26 mouse cellular contexts compared by ENCODE assay signal in the genomic region with DNA sequence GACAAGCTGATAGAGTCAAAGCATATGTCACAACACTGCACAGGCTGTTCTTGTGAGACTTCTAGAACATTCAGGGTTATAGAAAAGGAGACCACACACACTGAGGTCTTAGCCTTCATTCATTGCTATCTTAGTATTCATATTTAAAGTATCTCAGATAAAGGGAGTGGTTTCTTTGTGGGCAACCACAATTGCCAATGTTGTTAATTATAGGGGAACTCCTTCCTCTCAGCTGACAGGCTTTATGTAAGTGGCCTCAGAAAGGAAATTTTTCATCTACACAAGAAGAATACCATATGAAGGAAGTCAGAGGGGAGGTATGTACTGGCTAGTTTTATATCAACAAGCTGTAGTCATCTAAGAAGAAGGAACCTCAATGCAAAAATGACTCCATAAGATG.
"Had no signal": no experiment of that assay in that cellular context is flagged by ENCODE, and none has a peak within 500 bp of the region (broad histone marks: within the 10 kb centered on the region; RNA-seq: fewer than 3 reads in every experiment).

No protein-coding gene starts in this region.

- H3K27ac ChIP-seq: gastrocnemius, adult 2 months; heart, adult 2 months; heart, embryonic 13.5 days; heart, embryonic 15.5 days; hindbrain, embryonic 10.5 days; hindbrain, embryonic 12.5 days; hindbrain, embryonic 14.5 days; kidney, embryonic 15.5 days; limb, embryonic 13.5 days; limb, embryonic 15.5 days; liver, embryonic 12.5 days; liver, embryonic 14.5 days had no signal

- H3K27me3 ChIP-seq: heart, embryonic 13.5 days; heart, embryonic 15.5 days; hindbrain, embryonic 12.5 days; kidney, embryonic 15.5 days; limb, embryonic 13.5 days; limb, embryonic 15.5 days; liver, embryonic 12.5 days had no signal

- DNase-seq: gastrocnemius, adult 2 months; gastrocnemius, postnatal 10 days; gastrocnemius, postnatal 25 days; heart, adult 2 months; heart, postnatal 14 days; heart, postnatal 36 days; kidney, adult 11 months; kidney, adult 2 months; kidney, adult 9 months; kidney, postnatal 14 days; kidney, postnatal 36 days; layer of hippocampus, postnatal 36 days; left cerebral cortex, postnatal 4 days had no signal

- H3K4me3 ChIP-seq: gastrocnemius, adult 2 months; heart, adult 2 months; heart, embryonic 13.5 days; heart, embryonic 15.5 days; hindbrain, embryonic 10.5 days; hindbrain, embryonic 12.5 days; kidney, embryonic 15.5 days; limb, embryonic 13.5 days; limb, embryonic 15.5 days; liver, embryonic 12.5 days had no signal

- H3K9me3 ChIP-seq: heart, embryonic 13.5 days; heart, embryonic 15.5 days; hindbrain, embryonic 10.5 days; hindbrain, embryonic 12.5 days; kidney, embryonic 15.5 days; limb, embryonic 13.5 days; limb, embryonic 15.5 days; liver, embryonic 12.5 days had no signal

- H3K9ac ChIP-seq: heart, embryonic 13.5 days; heart, embryonic 15.5 days; hindbrain, embryonic 12.5 days; hindbrain, embryonic 14.5 days; kidney, embryonic 15.5 days; limb, embryonic 13.5 days; limb, embryonic 15.5 days; liver, embryonic 12.5 days; liver, embryonic 14.5 days had no signal

- H3K4me2 ChIP-seq: heart, embryonic 11.5 days; heart, embryonic 13.5 days; heart, embryonic 15.5 days; hindbrain, embryonic 12.5 days; hindbrain, embryonic 14.5 days; kidney, embryonic 15.5 days; limb, embryonic 13.5 days; limb, embryonic 15.5 days; liver, embryonic 12.5 days had no signal

- H3K4me1 ChIP-seq: heart, embryonic 13.5 days; heart, embryonic 15.5 days; hindbrain, embryonic 10.5 days; hindbrain, embryonic 12.5 days; kidney, embryonic 15.5 days; limb, embryonic 13.5 days; limb, embryonic 15.5 days; liver, embryonic 12.5 days had no signal

- ATAC-seq: hindbrain, embryonic 16.5 days; intestine, embryonic 16.5 days; liver, embryonic 12.5 days had no signal

- H3K36me3 ChIP-seq: heart, embryonic 13.5 days; heart, embryonic 15.5 days; hindbrain, embryonic 10.5 days; hindbrain, embryonic 12.5 days; kidney, embryonic 15.5 days; limb, embryonic 13.5 days; limb, embryonic 15.5 days; liver, embryonic 12.5 days had no signal
